Mouse (Mus musculus): ENCODE results near the gene Ces1e. TPM values are rescaled to one million over a fixed set of nuclear protein-coding genes. Genes with fewer than 3 reads are reported as not detected.

Gene Ces1e
- polyA plus RNA-seq (2015; fragmentation: Nextera tagmentation; extraction: Ambion mirVana): not detected in 2 replicates

DNA sequence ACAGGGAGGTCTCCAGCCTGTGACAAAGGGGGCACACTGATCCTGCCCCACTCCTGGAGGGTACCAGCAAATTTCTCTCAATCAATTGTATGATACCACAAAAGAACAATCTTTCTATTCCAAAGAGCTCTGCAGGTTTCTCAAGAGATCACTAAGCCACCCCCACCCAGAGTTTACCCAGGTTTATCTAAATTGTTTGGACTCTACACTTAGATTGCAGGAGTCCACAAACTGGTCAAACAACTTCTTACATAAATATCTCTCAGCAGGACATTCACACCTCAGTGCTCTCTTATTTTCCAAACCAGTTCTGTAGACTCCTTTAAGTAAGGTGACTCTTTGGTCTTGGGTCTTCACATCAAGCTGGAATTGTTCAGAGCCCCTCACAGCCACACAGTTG is at the start of gene Ces1e:
Gene Ces1e (minus strand): TSS at position 174 of the 400 bp plus-strand sequence.
- H3K9me3 ChIP-seq: no peaks in the 10 kb centered on the region
- no peaks in the 10 kb centered on the region for H3K4me1 ChIP-seq
- no peak within 1 kb of the TSS for H3K9ac ChIP-seq
- no peak within 1 kb of the TSS for H3K4me3 ChIP-seq
- H3K36me3 ChIP-seq: no peaks in the 10 kb centered on the region
- no peak within 1 kb of the TSS for H3K4me2 ChIP-seq
- H3K27me3 ChIP-seq: no peaks in the 10 kb centered on the region
- no peak within 1 kb of the TSS for H3K27ac ChIP-seq
- ATAC-seq (ENCODE audit: insufficient number of reproducible peaks, insufficient read depth, low FRiP score, low TSS enrichment, low read depth): no peak

GRCm38 (mm10) chr8:93278176-93278805 is 48.9 kb upstream of the Ces1e start:
- Histone ChIP-seq H3K4me1 (no peaks in the 10 kb centered on the region), H3K4me3 (no peak overlapping the region), H3K4me2 (no peak overlapping the region), H3K27ac (no peak overlapping the region), H3K27me3 (no peaks in the 10 kb centered on the region), H3K9me3 (no peaks in the 10 kb centered on the region), H3K36me3 (no peaks in the 10 kb centered on the region), H3K9ac (no peak overlapping the region)
- 78% methylated on average over 4 of the region's 4 CpGs for WGBS
- no peak for ATAC-seq (ENCODE audit: insufficient number of reproducible peaks, insufficient read depth, low FRiP score, low TSS enrichment, low read depth)

DNA sequence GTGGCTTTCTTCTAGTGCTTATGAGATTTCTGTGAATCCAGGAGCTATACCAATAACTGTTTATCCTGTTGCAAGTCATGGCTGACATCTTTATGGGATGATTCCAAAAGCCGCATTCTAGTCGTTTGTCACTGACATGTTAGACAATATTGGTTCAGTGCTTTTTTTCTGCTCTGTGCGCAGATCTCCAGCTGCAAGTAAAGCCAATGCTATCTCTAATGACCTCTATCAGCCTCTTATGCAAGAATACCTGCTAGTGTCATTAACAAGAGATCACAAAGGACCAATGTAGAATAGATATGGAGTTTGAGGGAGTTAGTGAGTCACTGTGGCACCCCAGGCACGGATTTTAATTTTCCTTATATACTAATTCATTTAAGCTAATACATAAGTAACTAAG is 45.2 kb upstream of the Ces1e start:
- ATAC-seq (ENCODE audit: insufficient number of reproducible peaks, insufficient read depth, low FRiP score, low TSS enrichment, low read depth): no peak
- Histone ChIP-seq H3K4me2 (no peak overlapping the region), H3K9ac (no peak overlapping the region), H3K4me1 (no peaks in the 10 kb centered on the region), H3K4me3 (no peak overlapping the region), H3K27ac (no peak overlapping the region), H3K27me3 (no peaks in the 10 kb centered on the region), H3K36me3 (no peaks in the 10 kb centered on the region), H3K9me3 (no peaks in the 10 kb centered on the region)
- 81% methylated on average over 4 of the region's 4 CpGs for WGBS

DNA sequence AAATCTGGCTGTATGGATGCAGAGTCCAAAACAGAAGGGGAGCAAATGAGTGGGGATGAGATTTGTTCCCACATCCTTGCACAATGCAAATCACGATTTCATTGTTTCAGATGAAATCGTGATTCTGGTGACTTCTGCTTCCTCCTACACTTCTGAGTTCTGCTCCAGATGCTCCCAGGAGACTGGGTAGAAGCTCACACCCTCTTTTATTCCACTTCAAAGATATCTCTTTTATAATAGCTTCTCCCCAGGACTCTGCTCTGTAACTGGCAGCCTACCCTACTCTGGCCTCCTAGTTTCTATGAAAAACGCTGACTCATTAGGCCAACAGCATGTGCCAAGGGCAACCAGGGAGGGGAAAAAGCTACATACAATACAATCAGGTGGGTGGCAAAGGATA is 43.9 kb upstream of the Ces1e start:
- no peak for ATAC-seq (ENCODE audit: insufficient number of reproducible peaks, insufficient read depth, low FRiP score, low TSS enrichment, low read depth)
- Histone ChIP-seq H3K36me3 (no peaks in the 10 kb centered on the region), H3K9me3 (no peaks in the 10 kb centered on the region), H3K27me3 (no peaks in the 10 kb centered on the region), H3K4me2 (no peak overlapping the region), H3K9ac (no peak overlapping the region), H3K27ac (no peak overlapping the region), H3K4me1 (no peaks in the 10 kb centered on the region), H3K4me3 (no peak overlapping the region)
- 81% methylated on average over 3 of the region's 3 CpGs for WGBS

- Histone ChIP-seq H3K9ac (no peak overlapping the region), H3K36me3 (no peaks in the 10 kb centered on the region), H3K4me2 (no peak overlapping the region), H3K4me3 (no peak overlapping the region), H3K4me1 (no peaks in the 10 kb centered on the region), H3K27ac (no peak overlapping the region), H3K9me3 (no peaks in the 10 kb centered on the region), H3K27me3 (no peaks in the 10 kb centered on the region)
- WGBS: 84% methylated on average over 4 of the region's 4 CpGs
- ATAC-seq (ENCODE audit: insufficient number of reproducible peaks, insufficient read depth, low FRiP score, low TSS enrichment, low read depth): no peak
Measured at GRCm38 (mm10) chr8:93272686-93273085, 43.3 kb upstream of the Ces1e start.

GRCm38 (mm10) chr8:93261436-93261835 is 32.0 kb upstream of the Ces1e start:
- Histone ChIP-seq H3K36me3 (no peaks in the 10 kb centered on the region), H3K4me2 (no peak overlapping the region), H3K27me3 (no peaks in the 10 kb centered on the region), H3K4me3 (no peak overlapping the region), H3K27ac (no peak overlapping the region), H3K4me1 (no peaks in the 10 kb centered on the region), H3K9ac (no peak overlapping the region), H3K9me3 (no peaks in the 10 kb centered on the region)
- WGBS: 73% methylated on average over 2 of the region's 2 CpGs
- ATAC-seq (ENCODE audit: insufficient number of reproducible peaks, insufficient read depth, low FRiP score, low TSS enrichment, low read depth): no peak

GRCm38 (mm10) chr8:93252400-93252925 is 23.0 kb upstream of the Ces1e start:
- no peak overlapping the region for H3K9ac ChIP-seq
- ATAC-seq (ENCODE audit: insufficient number of reproducible peaks, insufficient read depth, low FRiP score, low TSS enrichment, low read depth): no peak
- H3K4me3 ChIP-seq: no peak overlapping the region
- no peaks in the 10 kb centered on the region for H3K9me3 ChIP-seq
- no peak overlapping the region for H3K4me2 ChIP-seq
- no peaks in the 10 kb centered on the region for H3K36me3 ChIP-seq
- H3K27me3 ChIP-seq: no peaks in the 10 kb centered on the region
- no peak overlapping the region for H3K27ac ChIP-seq
- H3K4me1 ChIP-seq: no peaks in the 10 kb centered on the region
- 100% methylated on average over 1 of the region's 1 CpGs for WGBS

GRCm38 (mm10) chr8:93246057-93246456 is 16.6 kb upstream of the Ces1e start:
- Histone ChIP-seq H3K9me3 (no peaks in the 10 kb centered on the region), H3K27ac (no peak overlapping the region), H3K4me1 (no peaks in the 10 kb centered on the region), H3K36me3 (no peaks in the 10 kb centered on the region), H3K4me2 (no peak overlapping the region), H3K9ac (no peak overlapping the region), H3K4me3 (no peak overlapping the region), H3K27me3 (no peaks in the 10 kb centered on the region)
- ATAC-seq (ENCODE audit: insufficient number of reproducible peaks, insufficient read depth, low FRiP score, low TSS enrichment, low read depth): no peak
- WGBS: 96% methylated on average over 2 of the region's 2 CpGs

DNA sequence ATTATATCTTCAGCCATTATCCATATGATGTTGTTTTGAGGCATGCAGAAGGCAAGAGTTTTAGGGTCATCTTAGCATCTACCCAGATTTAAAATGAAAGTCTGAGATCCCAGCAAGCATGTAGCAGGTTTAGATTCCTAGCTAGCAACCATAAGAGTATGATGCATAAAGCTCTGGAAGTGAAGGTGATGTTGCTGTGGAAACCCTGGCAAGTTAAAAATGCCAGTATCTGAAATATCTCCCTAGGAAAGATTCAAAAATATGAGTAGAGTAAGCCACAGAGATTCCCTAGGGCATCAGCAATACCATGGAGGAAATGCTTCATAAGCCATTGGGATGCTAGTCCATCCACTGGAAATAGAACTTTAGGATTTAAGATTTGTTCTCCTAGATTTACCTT is 10.5 kb upstream of the Ces1e start:
- no peak for ATAC-seq (ENCODE audit: insufficient number of reproducible peaks, insufficient read depth, low FRiP score, low TSS enrichment, low read depth)
- H3K27ac ChIP-seq: no peak overlapping the region
- no peak overlapping the region for H3K4me2 ChIP-seq
- H3K9me3 ChIP-seq: no peaks in the 10 kb centered on the region
- no peaks in the 10 kb centered on the region for H3K4me1 ChIP-seq
- H3K36me3 ChIP-seq: no peaks in the 10 kb centered on the region
- H3K4me3 ChIP-seq: no peak overlapping the region
- H3K27me3 ChIP-seq: no peaks in the 10 kb centered on the region
- H3K9ac ChIP-seq: no peak overlapping the region

DNA sequence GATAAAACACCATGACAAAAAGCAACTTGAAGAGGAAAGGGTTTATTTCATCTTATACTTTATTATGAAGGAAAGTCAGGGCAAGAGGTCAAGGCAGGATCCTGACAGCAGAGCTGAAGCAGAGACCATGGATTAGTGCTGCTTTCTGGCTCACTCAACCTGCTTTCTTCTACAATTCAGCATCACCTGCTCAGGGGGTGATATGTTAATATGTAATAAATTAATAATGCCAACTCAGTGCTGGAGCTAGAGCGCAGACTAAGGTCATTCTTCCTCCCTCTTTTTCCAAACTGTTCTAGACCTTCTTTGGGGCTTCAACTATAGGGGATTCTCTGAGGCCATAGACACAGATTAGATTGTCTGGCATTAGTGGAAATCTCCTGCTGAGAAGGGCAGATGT is 6.3 kb upstream of the Ces1e start:
- Histone ChIP-seq H3K4me2 (no peak overlapping the region), H3K9me3 (no peaks in the 10 kb centered on the region), H3K27me3 (no peaks in the 10 kb centered on the region), H3K4me3 (no peak overlapping the region), H3K9ac (no peak overlapping the region), H3K27ac (no peak overlapping the region), H3K4me1 (no peaks in the 10 kb centered on the region), H3K36me3 (no peaks in the 10 kb centered on the region)
- 100% methylated on average over 1 of the region's 1 CpGs for WGBS
- ATAC-seq (ENCODE audit: insufficient number of reproducible peaks, insufficient read depth, low FRiP score, low TSS enrichment, low read depth): no peak

GRCm38 (mm10) chr8:93234706-93235105 is 5.3 kb upstream of the Ces1e start:
- Histone ChIP-seq H3K4me2 (no peak overlapping the region), H3K36me3 (no peaks in the 10 kb centered on the region), H3K9ac (no peak overlapping the region), H3K9me3 (no peaks in the 10 kb centered on the region), H3K27me3 (no peaks in the 10 kb centered on the region), H3K4me1 (no peaks in the 10 kb centered on the region), H3K4me3 (no peak overlapping the region), H3K27ac (no peak overlapping the region)
- ATAC-seq (ENCODE audit: insufficient number of reproducible peaks, insufficient read depth, low FRiP score, low TSS enrichment, low read depth): no peak
- 90% methylated on average over 1 of the region's 1 CpGs for WGBS

DNA sequence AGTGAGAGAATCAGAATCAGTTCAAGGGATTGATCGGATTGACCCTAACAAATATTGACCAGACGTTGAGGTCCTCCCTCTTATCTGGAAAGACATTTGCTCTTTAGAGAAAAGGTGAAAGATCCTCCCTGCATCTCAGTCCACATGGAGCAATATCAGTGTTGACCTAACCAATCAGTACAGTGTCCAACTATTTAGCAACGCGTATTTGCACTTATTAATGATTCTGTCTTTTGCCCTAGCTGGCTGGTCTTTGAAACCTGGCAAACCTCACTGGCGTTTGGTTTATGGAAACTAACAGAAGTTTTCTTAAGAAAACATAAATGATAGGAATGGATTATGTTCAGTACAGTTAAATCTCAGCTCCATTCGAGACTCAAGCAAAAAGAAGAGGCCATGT is 4.6 kb upstream of the Ces1e start:
- Histone ChIP-seq H3K9ac (no peak overlapping the region), H3K4me3 (no peak overlapping the region), H3K4me2 (no peak overlapping the region), H3K36me3 (no peaks in the 10 kb centered on the region), H3K27me3 (no peaks in the 10 kb centered on the region), H3K9me3 (no peaks in the 10 kb centered on the region), H3K27ac (no peak overlapping the region), H3K4me1 (no peaks in the 10 kb centered on the region)
- WGBS: 81% methylated on average over 6 of the region's 6 CpGs
- ATAC-seq (ENCODE audit: insufficient number of reproducible peaks, insufficient read depth, low FRiP score, low TSS enrichment, low read depth): no peak
